Mouse (Mus musculus): Measurements from ENCODE around the gene Ache.

Gene Ache

DNA sequence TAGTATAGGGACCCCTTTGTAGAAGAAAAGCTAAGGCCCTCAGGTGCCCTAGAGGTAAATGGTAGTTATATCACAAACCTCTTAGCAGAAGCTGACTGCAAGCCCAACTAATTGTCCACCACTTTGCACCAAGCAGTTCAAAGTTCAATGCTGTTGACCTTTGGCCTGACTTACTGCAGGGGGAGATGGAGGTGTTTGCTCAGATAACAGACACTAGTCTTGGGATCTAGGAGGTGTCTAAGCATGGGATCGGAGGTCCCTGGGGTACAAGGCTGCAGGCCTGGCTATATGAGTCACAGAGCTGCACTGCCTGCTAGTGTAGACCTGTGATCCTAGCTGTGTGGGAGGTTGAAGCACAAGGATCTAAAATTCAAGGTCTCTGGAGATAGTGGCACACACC is 31.3 kb downstream of the Ache start:
- in situ Hi-C loops (cut with MboI; ENCODE audit: unreplicated experiment in 2 of 2) = loop anchor here in 1 of 2 experiments (10.0 kb wide), 1 partner anchor 466 kb away; the partner anchor contains the start of genes Mepce and Zcwpw1

DNA sequence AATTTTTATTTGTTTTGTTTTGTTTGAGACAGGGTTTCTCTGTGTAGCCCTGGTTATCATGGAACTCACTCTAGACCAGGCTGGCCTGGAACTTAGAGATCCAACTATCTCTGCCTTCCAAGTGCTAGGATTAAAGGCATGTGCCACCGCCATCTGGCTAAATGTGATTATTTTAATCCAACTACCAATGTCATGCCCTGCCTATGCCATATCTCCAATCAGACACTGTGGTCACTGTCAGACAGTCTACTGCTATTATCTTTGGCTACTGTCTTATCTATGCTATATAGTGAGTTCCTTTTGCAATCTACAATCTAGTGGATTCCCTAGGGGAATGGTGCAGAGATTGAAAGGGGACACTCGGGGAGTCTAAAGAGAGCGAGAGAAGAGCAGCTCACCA is 33.7 kb downstream of the Ache start:
- in situ Hi-C loops (cut with MboI; ENCODE audit: unreplicated experiment in 2 of 2) = no loop called here

DNA sequence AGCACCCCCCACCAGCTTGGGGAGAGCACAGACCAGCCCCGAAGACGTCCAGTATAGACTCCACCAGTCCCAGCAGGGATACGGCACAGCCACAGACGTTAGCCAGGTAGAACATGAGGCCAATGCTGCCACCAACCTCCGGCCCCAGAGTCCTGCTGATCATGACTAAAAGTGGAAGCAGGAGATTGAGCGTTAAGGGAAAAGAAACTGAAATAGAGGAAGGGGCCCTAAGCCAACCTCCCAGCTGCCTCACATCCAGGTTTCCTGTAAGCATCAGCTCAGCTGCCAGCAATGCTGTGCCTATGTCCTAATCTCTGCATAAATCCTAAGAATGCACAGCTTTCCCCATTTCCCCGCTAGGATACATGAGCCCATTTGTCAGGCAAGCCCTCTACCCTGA is 43.6 kb downstream of the Ache start:
- in situ Hi-C loops (cut with MboI; ENCODE audit: unreplicated experiment in 2 of 2) = loop anchor here (5.0 to 10.0 kb wide), 4 partner anchors 39 to 434 kb away; partner anchors contain the start of genes Pop7 (in 2 of the 2) and Ufsp1 (in 1 of the 2)

DNA sequence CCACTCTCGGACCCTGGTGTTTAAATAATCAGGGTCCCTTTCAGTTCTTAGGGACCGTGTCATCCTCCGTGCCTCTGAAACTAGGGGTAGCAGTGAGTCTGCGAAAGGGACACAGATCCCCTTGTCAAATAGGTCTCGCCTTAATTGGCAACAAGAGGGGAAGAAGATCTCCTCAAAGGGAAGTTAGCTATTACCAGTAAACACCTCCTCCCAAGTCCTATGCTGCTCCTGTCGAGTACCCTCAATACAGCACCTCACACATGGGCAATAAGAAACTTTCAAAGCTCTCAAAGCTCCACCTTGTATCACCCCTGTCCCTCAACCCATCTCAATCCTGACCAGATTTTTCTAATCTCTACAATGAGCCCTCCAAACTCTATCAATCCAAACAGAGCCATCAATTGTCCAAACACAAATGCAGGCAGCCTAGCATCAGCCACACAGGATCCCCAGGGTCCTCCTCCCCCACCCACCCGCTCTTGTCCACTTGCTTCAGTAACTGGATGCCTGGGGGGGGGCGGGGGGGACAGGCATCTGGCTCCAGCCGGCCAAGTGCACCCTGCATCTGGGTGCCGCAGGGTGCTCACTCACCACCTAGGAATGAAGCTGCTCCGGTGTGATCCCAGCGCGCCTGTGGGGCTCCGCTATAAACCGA is 45.7 kb downstream of the Ache start:
- in situ Hi-C loops (cut with MboI; ENCODE audit: unreplicated experiment in 2 of 2) = loop anchor here (5.0 to 10.0 kb wide), 4 partner anchors 41 to 432 kb away; partner anchors contain the start of genes Pop7 (in 2 of the 2) and Ufsp1 (in 1 of the 2)

DNA sequence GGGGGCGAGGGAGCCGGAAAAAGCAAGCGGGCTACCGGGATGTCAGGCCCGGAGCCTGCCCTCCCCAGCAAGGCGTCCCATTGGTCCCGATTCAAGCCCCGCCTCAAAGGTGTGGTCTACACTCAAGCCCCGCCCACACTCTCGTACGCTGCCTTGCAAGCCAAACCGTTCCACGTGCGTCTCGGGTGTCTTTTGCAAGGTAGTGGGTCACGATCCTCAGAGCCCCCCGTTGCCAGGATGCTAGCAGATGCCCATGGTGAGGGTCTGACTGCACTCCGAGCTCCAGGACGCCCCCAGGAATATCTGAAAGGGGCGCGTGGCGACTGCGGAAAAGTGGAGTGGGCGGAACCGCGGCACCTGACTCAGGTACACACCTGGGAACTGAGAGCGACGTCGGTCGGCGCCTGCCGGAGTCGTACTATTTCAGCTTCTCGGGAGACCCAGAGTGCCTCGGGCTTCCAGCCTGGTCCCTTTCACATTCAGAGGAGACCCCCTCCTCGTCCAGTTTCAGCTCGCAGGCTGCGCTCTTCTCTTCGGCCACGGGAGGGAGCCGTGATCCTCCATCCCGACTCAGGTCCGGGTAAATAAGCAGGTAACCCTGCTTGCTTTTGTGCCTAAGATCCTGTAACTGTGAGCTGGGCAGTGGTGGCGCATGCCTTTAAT is 46.3 kb downstream of the Ache start, which contains the start of gene Slc12a9:
Gene Slc12a9 (minus strand): TSS at position 86 of the 663 bp plus-strand sequence.
- in situ Hi-C loops (cut with MboI; ENCODE audit: unreplicated experiment in 2 of 2) = loop anchor here (5.0 to 10.0 kb wide), 4 partner anchors 41 to 431 kb away; partner anchors contain the start of genes Pop7 (in 2 of the 2) and Ufsp1 (in 1 of the 2)

DNA sequence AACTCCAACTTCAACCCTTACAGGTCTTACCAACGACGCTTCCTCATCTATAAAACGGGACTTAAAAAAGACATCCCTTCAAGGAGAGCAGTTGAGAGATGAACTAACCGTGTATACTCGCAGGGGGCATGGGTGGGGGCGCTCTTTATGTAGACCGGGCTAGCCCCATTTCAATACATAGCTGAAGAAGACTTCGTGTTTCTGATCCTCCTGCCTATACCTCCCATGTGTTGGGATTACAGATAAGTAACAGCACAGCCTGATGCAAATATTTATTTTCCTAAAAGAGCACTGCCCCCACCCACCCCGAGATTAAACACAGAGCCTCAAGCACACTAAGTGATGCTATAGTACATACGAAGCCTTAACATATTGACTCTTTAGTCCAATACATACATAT is 47.0 kb downstream of the Ache start:
- in situ Hi-C loops (cut with MboI; ENCODE audit: unreplicated experiment in 2 of 2) = loop anchor here (5.0 to 10.0 kb wide), 4 partner anchors 42 to 430 kb away; partner anchors contain the start of genes Pop7 (in 2 of the 2) and Ufsp1 (in 1 of the 2)

DNA sequence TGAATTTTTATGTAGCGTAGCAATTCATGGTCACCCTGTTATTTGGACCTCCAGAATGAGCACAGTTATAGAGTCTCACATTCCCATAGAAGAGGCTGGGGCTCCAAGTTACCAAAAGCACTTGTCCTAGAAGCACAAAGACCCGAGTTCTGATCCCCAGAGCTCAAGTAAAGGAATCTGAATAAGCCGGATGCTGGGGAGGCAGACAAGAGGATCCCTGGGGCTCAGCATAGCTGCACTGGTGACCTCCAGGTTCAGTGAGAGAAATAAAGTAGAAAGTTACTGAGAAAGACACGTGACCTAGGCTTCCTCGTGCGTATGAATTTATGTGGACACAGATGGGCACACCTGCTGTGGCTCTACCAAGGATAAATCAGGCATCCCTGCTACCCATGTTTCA is 47.7 kb downstream of the Ache start:
- in situ Hi-C loops (cut with MboI; ENCODE audit: unreplicated experiment in 2 of 2) = loop anchor here in 1 of 2 experiments (5.0 to 10.0 kb wide), 3 partner anchors 43 to 430 kb away; partner anchors contain the start of genes Pop7 and Ufsp1

DNA sequence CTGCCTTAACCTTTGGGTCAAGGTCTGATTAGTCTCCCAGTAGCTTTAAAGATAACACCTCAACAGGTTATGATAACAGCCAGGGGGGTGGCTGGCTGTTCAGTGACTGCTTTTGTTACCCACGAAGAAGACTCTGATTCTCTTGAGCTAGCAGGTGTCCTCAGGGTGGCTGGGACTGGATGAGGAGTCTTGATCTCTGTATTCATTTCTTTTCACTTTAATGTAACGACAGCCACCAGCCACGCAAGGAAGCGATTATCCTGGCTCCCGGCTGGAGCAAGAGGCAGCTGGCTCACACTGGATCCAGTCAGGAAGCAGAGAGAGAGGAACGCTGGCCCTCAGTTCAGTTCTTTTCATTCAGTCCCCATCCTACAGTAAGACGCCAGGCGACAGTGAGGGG is 49.9 kb downstream of the Ache start:
- in situ Hi-C loops (cut with MboI; ENCODE audit: unreplicated experiment in 2 of 2) = loop anchor here in 1 of 2 experiments (5.0 to 10.0 kb wide), 3 partner anchors 45 to 428 kb away; partner anchors contain the start of genes Pop7 and Ufsp1

DNA sequence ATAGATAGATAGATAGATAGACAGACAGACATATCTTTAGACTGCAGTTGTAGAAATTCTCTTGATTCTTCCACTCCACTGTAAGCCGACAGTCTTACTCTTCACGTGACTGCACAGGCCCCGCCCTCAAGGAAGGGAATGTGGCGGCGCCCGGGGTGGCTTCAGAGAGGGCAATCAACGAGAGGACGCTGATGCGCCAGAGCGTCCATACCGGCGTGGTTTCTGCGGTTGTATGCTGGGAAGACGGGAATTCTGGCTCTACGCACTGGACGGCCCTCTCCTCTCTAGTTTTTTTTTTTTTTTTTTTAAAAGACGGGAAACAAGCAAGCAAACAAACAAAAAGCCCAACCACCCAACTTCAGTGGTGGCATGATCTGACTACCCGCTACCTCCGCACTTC is 50.9 kb downstream of the Ache start:
- in situ Hi-C loops (cut with MboI; ENCODE audit: unreplicated experiment in 2 of 2) = loop anchor here in 1 of 2 experiments (5.0 to 10.0 kb wide), 3 partner anchors 46 to 427 kb away; partner anchors contain the start of genes Pop7 and Ufsp1

DNA sequence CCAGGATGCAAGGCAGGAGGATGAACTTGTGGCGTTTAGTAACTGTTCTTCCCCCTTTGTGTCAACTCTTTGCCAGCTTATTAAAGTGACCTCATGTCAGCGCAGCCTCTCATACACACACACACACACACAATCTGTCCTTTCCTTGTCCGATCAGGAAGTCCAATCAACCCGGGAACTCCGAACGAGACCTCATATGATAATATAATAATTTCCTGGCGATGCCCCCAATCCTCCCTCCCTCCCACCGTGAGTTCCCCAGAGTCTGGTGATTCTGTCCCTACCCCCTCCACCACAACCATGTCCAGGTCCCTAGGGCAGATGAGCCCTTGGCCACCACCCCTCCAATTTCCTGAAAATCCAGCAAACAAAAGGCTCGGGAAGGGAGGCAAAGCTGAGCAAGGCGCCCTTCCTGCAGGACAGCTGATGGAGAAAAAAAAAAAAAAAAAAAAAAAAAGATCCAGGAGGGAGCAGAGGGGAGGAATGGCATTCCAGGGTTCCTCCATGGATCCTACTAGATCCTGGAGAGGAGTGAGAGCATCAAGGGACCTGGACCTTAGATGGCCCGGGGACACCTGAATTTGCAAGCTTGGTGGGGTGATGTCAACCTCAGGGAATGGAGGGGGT is 51.5 kb downstream of the Ache start:
- in situ Hi-C loops (cut with MboI; ENCODE audit: unreplicated experiment in 2 of 2) = loop anchor here in 1 of 2 experiments (5.0 to 10.0 kb wide), 3 partner anchors 46 to 426 kb away; partner anchors contain the start of genes Pop7 and Ufsp1

DNA sequence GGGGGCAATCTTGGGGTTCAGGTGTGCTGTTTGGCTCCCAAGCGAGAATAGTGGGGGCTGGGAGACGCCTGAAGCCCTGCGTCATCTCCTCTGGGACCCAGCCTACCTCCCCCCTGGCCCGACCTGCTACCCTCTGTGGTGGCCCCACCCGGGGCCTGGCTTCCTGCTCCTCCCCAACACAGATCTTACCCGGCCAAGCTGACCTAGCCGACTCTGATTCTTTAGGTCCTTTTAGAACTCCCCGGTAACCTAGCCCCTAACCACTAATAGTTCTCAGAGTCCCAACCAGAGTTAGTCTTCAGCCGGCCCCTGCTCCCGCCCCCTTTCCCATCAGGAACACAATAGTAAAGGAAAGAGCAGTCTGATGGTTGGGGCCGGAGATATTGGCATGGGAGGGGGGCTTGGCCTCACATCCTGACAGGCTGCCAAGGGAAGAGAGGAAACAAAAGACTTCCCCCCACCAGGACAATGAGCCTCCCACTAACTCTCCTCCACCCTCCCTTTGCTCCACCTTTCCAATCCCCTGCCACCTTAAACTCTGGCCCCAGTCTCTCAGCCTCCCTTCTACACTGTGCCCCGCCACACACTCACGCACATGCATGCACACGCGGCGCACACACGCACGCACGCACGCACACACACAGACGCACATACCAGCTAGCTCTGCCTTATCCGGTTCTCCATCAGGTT is 52.1 kb downstream of the Ache start:
- in situ Hi-C loops (cut with MboI; ENCODE audit: unreplicated experiment in 2 of 2) = loop anchor here in 1 of 2 experiments (5.0 to 10.0 kb wide), 3 partner anchors 47 to 425 kb away; partner anchors contain the start of genes Pop7 and Ufsp1

DNA sequence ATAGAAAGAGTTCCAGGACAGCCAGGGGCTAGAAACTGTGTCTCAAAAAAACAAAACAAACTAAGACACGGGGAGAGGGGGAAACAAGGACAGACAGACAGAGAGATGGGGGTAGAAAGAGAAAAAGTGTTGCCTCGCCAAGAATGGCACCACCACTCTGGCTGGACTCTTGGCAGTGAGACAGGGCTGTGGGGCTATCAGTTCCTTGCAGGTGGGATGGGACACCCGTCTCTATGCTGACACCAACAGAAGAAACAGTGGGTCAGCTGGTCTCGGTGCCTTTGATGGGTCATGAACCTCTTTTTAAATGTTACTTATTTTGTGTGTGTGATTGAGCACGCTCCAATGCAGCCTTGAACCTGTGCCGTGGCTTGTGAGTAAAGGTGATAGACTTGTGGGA is 52.9 kb downstream of the Ache start:
- in situ Hi-C loops (cut with MboI; ENCODE audit: unreplicated experiment in 2 of 2) = loop anchor here in 1 of 2 experiments (5.0 kb wide), 1 partner anchor 47 kb away; no protein-coding TSS in a partner anchor

DNA sequence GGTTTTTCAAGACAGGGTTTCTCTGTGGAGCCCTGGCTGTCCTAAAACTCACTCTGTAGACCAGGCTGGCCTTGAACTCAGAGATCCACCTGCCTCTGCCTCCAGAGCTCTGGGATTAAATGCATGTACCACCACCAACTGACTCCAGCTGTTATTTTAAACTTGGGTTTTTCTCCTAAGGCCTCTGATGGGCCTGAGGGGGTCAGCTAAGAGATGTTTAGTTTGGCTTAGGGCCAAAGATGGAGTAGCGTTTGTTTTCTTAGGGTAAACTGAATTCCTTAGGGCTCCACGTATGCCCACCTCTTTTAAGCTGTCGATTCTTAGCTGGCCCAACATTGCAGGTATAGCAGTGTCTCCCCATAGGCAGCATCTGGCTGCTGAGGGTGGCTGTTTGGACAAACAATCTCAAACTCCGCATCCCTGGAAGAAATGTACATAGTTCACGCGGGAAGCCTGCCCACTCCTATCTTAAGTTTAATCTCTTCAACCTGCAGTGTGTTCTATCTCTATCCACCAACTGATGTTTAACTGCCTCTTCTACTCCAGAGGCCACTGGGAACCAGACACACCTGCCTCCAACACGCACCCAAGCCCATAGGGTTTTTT is 55.2 kb downstream of the Ache start:
- in situ Hi-C loops (cut with MboI; ENCODE audit: unreplicated experiment in 2 of 2) = loop anchor here in 1 of 2 experiments (5.0 kb wide), 1 partner anchor 45 kb away; no protein-coding TSS in a partner anchor

DNA sequence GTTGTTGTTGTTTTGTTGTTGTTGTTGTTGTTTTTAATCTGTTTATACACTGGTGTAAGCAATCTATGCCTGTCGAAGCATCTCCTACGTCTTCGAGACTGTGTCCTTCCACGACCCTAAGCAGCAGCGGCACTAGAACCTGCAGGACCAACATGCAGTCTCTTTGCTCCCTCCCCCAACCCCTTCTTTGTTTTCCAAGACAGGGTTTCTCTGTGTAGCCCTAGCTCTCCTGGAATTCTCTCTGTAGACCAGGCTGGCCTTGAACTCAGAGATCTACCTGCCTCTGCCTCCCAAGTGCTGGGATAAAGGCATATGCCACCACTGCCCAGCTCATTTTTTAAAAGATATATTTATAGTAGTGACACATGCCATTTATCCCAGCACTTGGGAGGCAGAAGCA is 56.1 kb downstream of the Ache start:
- in situ Hi-C loops (cut with MboI; ENCODE audit: unreplicated experiment in 2 of 2) = loop anchor here in 1 of 2 experiments (5.0 kb wide), 1 partner anchor 44 kb away; no protein-coding TSS in a partner anchor

DNA sequence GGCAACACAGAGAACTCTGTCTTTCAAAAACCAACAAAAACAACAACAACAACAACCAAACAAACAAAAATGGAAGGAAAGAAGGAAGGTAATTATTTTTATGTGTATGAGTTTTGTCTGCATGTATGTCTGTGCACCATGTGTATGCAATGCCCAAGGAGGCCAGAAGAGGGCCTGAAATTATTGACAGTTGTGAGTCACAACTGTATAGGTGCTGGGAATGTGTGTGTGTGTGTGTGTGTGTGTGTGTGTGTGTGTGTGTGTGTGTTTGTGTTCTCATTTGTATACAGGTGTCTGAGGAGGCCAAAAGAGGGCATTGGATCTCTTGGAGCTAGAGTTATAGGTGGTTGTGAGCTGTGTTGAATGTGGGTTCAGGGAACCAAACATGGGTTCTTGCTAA is 56.5 kb downstream of the Ache start:
- in situ Hi-C loops (cut with MboI; ENCODE audit: unreplicated experiment in 2 of 2) = loop anchor here in 1 of 2 experiments (5.0 kb wide), 1 partner anchor 43 kb away; no protein-coding TSS in a partner anchor
